Mouse (Mus musculus) olfactory bulb, adult 2 months (tissue): ENCODE measurements around the gene Ccn6.

ENCODE experiments used
- CTCF ChIP-seq: fragments of 200-500 bp; IDR thresholded peaks from 2 replicates; pipeline ENCODE4 v1.5.1; 2012; ENCODE audit warnings: low read depth, mild to moderate bottlenecking, low read length, moderate library complexity; ENCODE audit not compliant: insufficient read depth
- POLR2A ChIP-seq: fragments of 200-500 bp; IDR thresholded peaks from 2 replicates; pipeline ENCODE4 v1.6.1; 2012; ENCODE audit warnings: mild to moderate bottlenecking, low read depth, low read length, moderate library complexity; ENCODE audit not compliant: insufficient read depth

DNA sequence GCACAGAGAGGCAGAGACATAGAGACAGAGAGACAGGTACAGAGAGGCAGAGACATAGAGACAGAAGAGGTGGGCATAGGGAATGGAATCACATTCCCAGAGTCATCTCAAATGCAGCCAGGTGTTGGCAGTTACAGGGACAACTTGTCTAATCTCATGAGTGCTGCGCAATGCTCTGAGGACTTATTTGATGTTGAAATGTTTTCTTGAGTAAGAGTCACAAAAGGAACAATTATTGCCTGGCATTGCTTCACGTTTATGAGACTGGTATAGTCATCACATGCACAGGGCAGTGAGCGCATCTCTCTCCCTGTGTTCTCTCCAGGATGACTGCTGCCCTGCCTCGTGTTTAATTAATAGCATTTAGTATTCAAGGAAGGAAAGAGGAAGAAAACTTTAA is 45.1 kb upstream of the Ccn6 start:
- TF ChIP-seq CTCF, result no peak
- TF ChIP-seq POLR2A, result no peak
